Mouse (Mus musculus): ENCODE data around the gene Olfr350. TPM values are rescaled to one million over a fixed set of nuclear protein-coding genes. Genes with fewer than 3 reads are reported as not detected.

Gene Olfr350
- polyA plus RNA-seq (2021; fragmentation: Nextera tagmentation) = not detected in 2 replicates
- long read RNA-seq, experiment 1 = 0 reads
- long read RNA-seq, experiment 2 = 0 reads

GRCm38 (mm10) chr2:36846010-36846409, at the start of gene Olfr350:
Gene Olfr350, plus strand, starts transcription at chr2:36846310.

GRCm38 (mm10) chr2:36816932-36817331, 29.2 kb upstream of the Olfr350 start, which contains the start of gene Olfr3:
Gene Olfr3, minus strand, starts transcription at chr2:36817032.

GRCm38 (mm10) chr2:36862560-36862959, 16.4 kb downstream of the Olfr350 start, which contains the start of gene Olfr351:
Gene Olfr351, minus strand, starts transcription at chr2:36862660.

GRCm38 (mm10) chr2:36868160-36868559, 22.1 kb downstream of the Olfr350 start, which contains the start of gene Olfr352:
Gene Olfr352, plus strand, starts transcription at chr2:36868460.

GRCm38 (mm10) chr2:36892836-36893235, 46.7 kb downstream of the Olfr350 start, which contains the start of gene Olfr353:
Gene Olfr353, minus strand, starts transcription at chr2:36892936.

Other genes starting within 250 kb of the Olfr350 start
- not detected in 2 replicates for gene Olfr345, start 206.3 kb upstream of the Olfr350 start, polyA plus RNA-seq (2021; fragmentation: Nextera tagmentation)
- not detected in 2 replicates for gene Olfr346, start 160.5 kb upstream of the Olfr350 start, polyA plus RNA-seq (2021; fragmentation: Nextera tagmentation)
- gene Olfr347, start 114.4 kb upstream of the Olfr350 start, polyA plus RNA-seq (2021; fragmentation: Nextera tagmentation) = not detected in 2 replicates
- not detected in 2 replicates for gene Olfr348, start 62.0 kb upstream of the Olfr350 start, polyA plus RNA-seq (2021; fragmentation: Nextera tagmentation)
- gene Olfr50, start 55.8 kb upstream of the Olfr350 start, polyA plus RNA-seq (2021; fragmentation: Nextera tagmentation) = not detected in 2 replicates
- gene Olfr3, start 29.3 kb upstream of the Olfr350 start, polyA plus RNA-seq (2021; fragmentation: Nextera tagmentation) = not detected in 2 replicates
- not detected in 2 replicates for gene Olfr351, start 16.4 kb downstream of the Olfr350 start, polyA plus RNA-seq (2021; fragmentation: Nextera tagmentation)
- gene Olfr352, start 22.1 kb downstream of the Olfr350 start, polyA plus RNA-seq (2021; fragmentation: Nextera tagmentation) = not detected in 2 replicates
- not detected in 2 replicates for gene Olfr353, start 46.6 kb downstream of the Olfr350 start, polyA plus RNA-seq (2021; fragmentation: Nextera tagmentation)
- gene Olfr354, start 59.4 kb downstream of the Olfr350 start, polyA plus RNA-seq (2021; fragmentation: Nextera tagmentation) = not detected in 2 replicates
- gene Olfr355, start 82.6 kb downstream of the Olfr350 start, polyA plus RNA-seq (2021; fragmentation: Nextera tagmentation) = not detected in 2 replicates
- not detected in 2 replicates for gene Olfr356, start 90.8 kb downstream of the Olfr350 start, polyA plus RNA-seq (2021; fragmentation: Nextera tagmentation)
- gene Olfr357, start 147.5 kb downstream of the Olfr350 start, polyA plus RNA-seq (2021; fragmentation: Nextera tagmentation) = not detected in 2 replicates
- gene Olfr358, start 163.0 kb downstream of the Olfr350 start, polyA plus RNA-seq (2021; fragmentation: Nextera tagmentation) = not detected in 2 replicates
- not detected in 2 replicates for gene Olfr360, start 219.4 kb downstream of the Olfr350 start, polyA plus RNA-seq (2021; fragmentation: Nextera tagmentation)
- not detected in 2 replicates for gene Olfr361, start 243.0 kb downstream of the Olfr350 start, polyA plus RNA-seq (2021; fragmentation: Nextera tagmentation)